Mouse (Mus musculus): Measurements from ENCODE around the gene Rhobtb1. TPM values are rescaled to one million over a fixed set of nuclear protein-coding genes. Genes with fewer than 3 reads are reported as not detected.
A peak's percentile ranks its signal among the peaks of the same experiment; 100 is the strongest.

Gene Rhobtb1
- polyA plus RNA-seq, 1 experiment from 2014 or later = 15.2 TPM

- H3K9ac ChIP-seq (ENCODE audit: low read length) = no peak overlapping the region
- H3K4me3 ChIP-seq (ENCODE audit: low read length) = no peak overlapping the region
- no peaks in the 10 kb centered on the region for H3K36me3 ChIP-seq (ENCODE audit: control insufficient read depth, insufficient read depth, low read length)
- WGBS = 65% methylated on average over 3 of the region's 3 CpGs
- no peaks in the 10 kb centered on the region for H3K27me3 ChIP-seq (ENCODE audit: control insufficient read depth, insufficient read depth, low read depth, low read length)
- H3K4me2 ChIP-seq (ENCODE audit: low read depth, low read length) = no peak overlapping the region
- no peaks in the 10 kb centered on the region for H3K4me1 ChIP-seq (replicated peaks; ENCODE audit: control insufficient read depth, insufficient read depth, low read length)
- ATAC-seq (ENCODE audit: low read depth) = no peak
- H3K9me3 ChIP-seq (ENCODE audit: control insufficient read depth, low read length) = no peaks in the 10 kb centered on the region
- H3K27ac ChIP-seq (ENCODE audit: low read length) = no peak overlapping the region
These were observed 24.9 kb downstream of the Rhobtb1 start for GRCm38 (mm10) chr10:69176116-69176515.

- WGBS = 84% methylated on average over 1 of the region's 1 CpGs
- Histone ChIP-seq H3K4me2 (ENCODE audit: low read depth, low read length) (no peak overlapping the region), H3K4me3 (ENCODE audit: low read length) (no peak overlapping the region), H3K4me1 (replicated peaks; ENCODE audit: control insufficient read depth, insufficient read depth, low read length) (no peaks in the 10 kb centered on the region), H3K36me3 (ENCODE audit: control insufficient read depth, insufficient read depth, low read length) (no peaks in the 10 kb centered on the region), H3K9ac (ENCODE audit: low read length) (no peak overlapping the region), H3K9me3 (ENCODE audit: control insufficient read depth, low read length) (no peaks in the 10 kb centered on the region), H3K27me3 (ENCODE audit: control insufficient read depth, insufficient read depth, low read depth, low read length) (no peaks in the 10 kb centered on the region), H3K27ac (ENCODE audit: low read length) (no peak overlapping the region)
- no peak for ATAC-seq (ENCODE audit: low read depth)
These were observed 28.1 kb downstream of the Rhobtb1 start for GRCm38 (mm10) chr10:69179341-69179740.

GRCm38 (mm10) chr10:69180997-69181396, 29.8 kb downstream of the Rhobtb1 start:
- H3K4me2 ChIP-seq (ENCODE audit: low read depth, low read length) = no peak overlapping the region
- ATAC-seq (ENCODE audit: low read depth) = no peak
- no peaks in the 10 kb centered on the region for H3K4me1 ChIP-seq (replicated peaks; ENCODE audit: control insufficient read depth, insufficient read depth, low read length)
- no peaks in the 10 kb centered on the region for H3K27me3 ChIP-seq (ENCODE audit: control insufficient read depth, insufficient read depth, low read depth, low read length)
- no peak overlapping the region for H3K9ac ChIP-seq (ENCODE audit: low read length)
- H3K27ac ChIP-seq (ENCODE audit: low read length) = no peak overlapping the region
- H3K9me3 ChIP-seq (ENCODE audit: control insufficient read depth, low read length) = no peaks in the 10 kb centered on the region
- 50% methylated on average over 3 of the region's 3 CpGs for WGBS
- no peak overlapping the region for H3K4me3 ChIP-seq (ENCODE audit: low read length)
- H3K36me3 ChIP-seq (ENCODE audit: control insufficient read depth, insufficient read depth, low read length) = no peaks in the 10 kb centered on the region

- Histone ChIP-seq H3K4me3 (ENCODE audit: low read length) (no peak overlapping the region), H3K36me3 (ENCODE audit: control insufficient read depth, insufficient read depth, low read length) (no peaks in the 10 kb centered on the region), H3K27ac (ENCODE audit: low read length) (no peak overlapping the region; the same call in 1 of the 2 replicates), H3K9ac (ENCODE audit: low read length) (no peak overlapping the region), H3K4me1 (replicated peaks; ENCODE audit: control insufficient read depth, insufficient read depth, low read length) (peaks cover 3% of the 10 kb centered on the region), H3K4me2 (ENCODE audit: low read depth, low read length) (peak overlapping the region; percentile 57; the same call in 1 of the 2 replicates), H3K27me3 (ENCODE audit: control insufficient read depth, insufficient read depth, low read depth, low read length) (no peaks in the 10 kb centered on the region), H3K9me3 (ENCODE audit: control insufficient read depth, low read length) (no peaks in the 10 kb centered on the region)
- no peak for ATAC-seq (ENCODE audit: low read depth)
- WGBS = 92% methylated on average over 4 of the region's 4 CpGs
These were observed 33.7 kb downstream of the Rhobtb1 start for GRCm38 (mm10) chr10:69184903-69185302.

GRCm38 (mm10) chr10:69185431-69185830, 34.2 kb downstream of the Rhobtb1 start:
- peak overlapping the region; percentile 57 for H3K4me2 ChIP-seq (ENCODE audit: low read depth, low read length)
- H3K27ac ChIP-seq (ENCODE audit: low read length) = peak overlapping the region; percentile 86
- H3K36me3 ChIP-seq (ENCODE audit: control insufficient read depth, insufficient read depth, low read length) = no peaks in the 10 kb centered on the region
- no peak overlapping the region for H3K9ac ChIP-seq (ENCODE audit: low read length)
- no peak overlapping the region for H3K4me3 ChIP-seq (ENCODE audit: low read length)
- no peaks in the 10 kb centered on the region for H3K27me3 ChIP-seq (ENCODE audit: control insufficient read depth, insufficient read depth, low read depth, low read length)
- WGBS = 43% methylated on average over 4 of the region's 4 CpGs
- ATAC-seq (ENCODE audit: low read depth) = peak; percentile 44; the same call in 1 of the 2 replicates
- peaks cover 3% of the 10 kb centered on the region for H3K4me1 ChIP-seq (replicated peaks; ENCODE audit: control insufficient read depth, insufficient read depth, low read length)
- no peaks in the 10 kb centered on the region for H3K9me3 ChIP-seq (ENCODE audit: control insufficient read depth, low read length)

- no peaks in the 10 kb centered on the region for H3K36me3 ChIP-seq (ENCODE audit: control insufficient read depth, insufficient read depth, low read length)
These were observed 35.0 kb downstream of the Rhobtb1 start for GRCm38 (mm10) chr10:69185894-69186893.

GRCm38 (mm10) chr10:69187773-69188443, 36.7 kb downstream of the Rhobtb1 start:
- no peak overlapping the region for H3K4me2 ChIP-seq (ENCODE audit: low read depth, low read length)
- H3K9me3 ChIP-seq (ENCODE audit: control insufficient read depth, low read length) = no peaks in the 10 kb centered on the region
- H3K27me3 ChIP-seq (ENCODE audit: control insufficient read depth, insufficient read depth, low read depth, low read length) = no peaks in the 10 kb centered on the region
- H3K36me3 ChIP-seq (ENCODE audit: control insufficient read depth, insufficient read depth, low read length) = no peaks in the 10 kb centered on the region
- 79% methylated on average over 9 of the region's 9 CpGs for WGBS
- H3K4me3 ChIP-seq (ENCODE audit: low read length) = no peak overlapping the region
- no peak overlapping the region for H3K9ac ChIP-seq (ENCODE audit: low read length)
- H3K27ac ChIP-seq (ENCODE audit: low read length) = no peak overlapping the region
- no peak for ATAC-seq (ENCODE audit: low read depth)
- peaks cover 3% of the 10 kb centered on the region for H3K4me1 ChIP-seq (replicated peaks; ENCODE audit: control insufficient read depth, insufficient read depth, low read length)

More at GRCm38 (mm10) chr10:69185894-69186893, 35.0 kb downstream of the Rhobtb1 start:
- peaks cover 3% of the 10 kb centered on the region for H3K4me1 ChIP-seq (replicated peaks; ENCODE audit: control insufficient read depth, insufficient read depth, low read length)
- no peaks in the 10 kb centered on the region for H3K9me3 ChIP-seq (ENCODE audit: control insufficient read depth, low read length)
- 15% methylated on average over 21 of the region's 21 CpGs for WGBS
- peak overlapping the region; percentile 57 for H3K4me2 ChIP-seq (ENCODE audit: low read depth, low read length)
- no peaks in the 10 kb centered on the region for H3K27me3 ChIP-seq (ENCODE audit: control insufficient read depth, insufficient read depth, low read depth, low read length)
- H3K9ac ChIP-seq (ENCODE audit: low read length) = peak overlapping the region; percentile 50; the same call in 1 of the 2 replicates
- H3K27ac ChIP-seq (ENCODE audit: low read length) = peak overlapping the region; percentile 78
- peak overlapping the region; percentile 50 for H3K4me3 ChIP-seq (ENCODE audit: low read length)
- ATAC-seq (ENCODE audit: low read depth) = peak; percentile 88

- Histone ChIP-seq H3K9me3 (ENCODE audit: control insufficient read depth, low read length) (no peaks in the 10 kb centered on the region), H3K4me1 (replicated peaks; ENCODE audit: control insufficient read depth, insufficient read depth, low read length) (peaks cover 3% of the 10 kb centered on the region), H3K4me3 (ENCODE audit: low read length) (no peak overlapping the region), H3K36me3 (ENCODE audit: control insufficient read depth, insufficient read depth, low read length) (no peaks in the 10 kb centered on the region), H3K9ac (ENCODE audit: low read length) (no peak overlapping the region), H3K27me3 (ENCODE audit: control insufficient read depth, insufficient read depth, low read depth, low read length) (no peaks in the 10 kb centered on the region), H3K4me2 (ENCODE audit: low read depth, low read length) (no peak overlapping the region), H3K27ac (ENCODE audit: low read length) (no peak overlapping the region)
- ATAC-seq (ENCODE audit: low read depth) = no peak
- WGBS = 77% methylated on average over 10 of the region's 10 CpGs
These were observed 39.4 kb downstream of the Rhobtb1 start for GRCm38 (mm10) chr10:69190434-69191160.
